Mouse (Mus musculus) heart, postnatal 0 days (tissue): ENCODE data around the gene Car10. TPM values are rescaled to one million over a fixed set of nuclear protein-coding genes. Genes with fewer than 3 reads are reported as not detected.

Source experiments
- ATAC-seq: fragments of 200-750 bp; cut with Nextera tagmentation; 2 replicates; pipeline ENCODE4 v1.8.0; 2017; ENCODE audit warnings: low read depth, moderate number of reproducible peaks, moderate library complexity; ENCODE audit not compliant: insufficient read depth
- DNase-seq: peaks from one replicate; pipeline ENCODE4 v3.0.0-alpha.2; 2016; ENCODE audit warnings: low spot score
- H3K27ac ChIP-seq: fragments of 300-500 bp; sonication (generic); 2 replicates; pipeline ENCODE4 v1.5.1; 2014; ENCODE audit warnings: low read depth, mild to moderate bottlenecking
- H3K27me3 ChIP-seq: fragments of 300-500 bp; sonication (generic); 2 replicates; pipeline ENCODE4 v1.6.1; 2014; ENCODE audit warnings: low read length, mixed read lengths; ENCODE audit not compliant: control insufficient read depth, insufficient read depth
- H3K36me3 ChIP-seq: fragments of 300-500 bp; sonication (generic); replicated peaks from 2 replicates; pipeline ENCODE4 v1.6.1; 2014; ENCODE audit warnings: low read length, mixed read lengths; ENCODE audit not compliant: control insufficient read depth, insufficient read depth
- H3K4me1 ChIP-seq: fragments of 300-500 bp; sonication (generic); 2 replicates; pipeline ENCODE4 v1.6.1; 2014; ENCODE audit warnings: antibody characterized with exemption; ENCODE audit not compliant: control insufficient read depth, insufficient read depth
- H3K4me2 ChIP-seq: fragments of 300-500 bp; sonication (generic); 2 replicates; pipeline ENCODE4 v1.6.1; 2014; ENCODE audit warnings: low read depth, mild to moderate bottlenecking, low read length, moderate library complexity
- H3K4me3 ChIP-seq: fragments of 300-500 bp; sonication (generic); 2 replicates; pipeline ENCODE4 v1.5.1; 2014; ENCODE audit warnings: low read depth, low read length
- H3K9ac ChIP-seq: fragments of 300-500 bp; sonication (generic); replicated peaks from 2 replicates; pipeline ENCODE4 v1.6.1; 2014; ENCODE audit warnings: low read depth, low read length, mixed read lengths
- H3K9me3 ChIP-seq: fragments of 300-500 bp; sonication (generic); replicated peaks from 2 replicates; pipeline ENCODE4 v1.6.1; 2016; ENCODE audit warnings: low read length; ENCODE audit not compliant: control insufficient read depth
- CTCF ChIP-seq: IDR thresholded peaks from 2 replicates; pipeline ENCODE4 v1.5.1; 2016; ENCODE audit warnings: antibody characterized with exemption, control low read depth, low read depth
- EP300 ChIP-seq: IDR thresholded peaks from 2 replicates; pipeline ENCODE4 v1.6.1; 2016; ENCODE audit warnings: antibody characterized with exemption, low read depth
- WGBS: fragments of 180-500 bp; shearing (Covaris S2); extraction: QIAGEN DNeasy Blood & Tissue Kit; methylation state at CpG from one replicate; pipeline ENCODE4 v1.1.7; 2014; 5-methylcytosine and 5-hydroxymethylcytosine counted together
- polyA plus RNA-seq: library from polyadenylated mRNA; unstranded; fragments of >200 nt; fragmentation: Nextera tagmentation; extraction: Ambion mirVana; gene quantifications from 2 replicates; pipeline ENCODE4 v1.2.1, GENCODE M21; 2015
- total RNA-seq: library from RNA; depleted of rRNA; stranded (reverse); fragments of >200 nt; gene quantifications from 2 replicates; pipeline ENCODE4 v1.2.3, GENCODE M21; 2014; ENCODE audit warnings: low replicate concordance

Car10 gene
- total and polyA plus RNA-seq, 2 experiments from 2014 or later = not detected

DNA sequence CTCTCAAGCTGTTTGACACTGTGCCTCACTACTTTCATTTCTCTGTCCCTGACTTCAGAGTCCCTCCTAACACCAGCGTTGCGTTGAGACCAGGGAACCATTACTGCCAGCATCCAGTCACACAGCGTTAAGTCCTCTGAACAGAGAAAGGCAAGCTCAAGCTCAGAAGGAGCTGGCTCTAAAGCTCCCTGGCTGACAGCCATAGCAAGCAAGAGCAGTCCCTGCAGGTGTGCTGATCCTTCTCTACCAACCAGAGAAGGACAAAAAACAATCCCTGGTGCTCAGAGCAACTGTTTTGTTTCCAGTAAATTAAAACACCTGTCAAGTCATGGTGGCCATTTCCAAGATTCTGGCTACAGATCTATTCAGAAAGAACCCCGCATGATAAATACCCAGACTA, 514.2 kb downstream of the Car10 start:
- WGBS = 77% methylated on average over 4 of the region's 4 CpGs
- DNase-seq (no peak), ATAC-seq (no peak)
- H3K9ac ChIP-seq = no peak overlapping the region
- no peak overlapping the region for H3K27ac ChIP-seq
- no peak overlapping the region for H3K4me3 ChIP-seq
- H3K36me3 ChIP-seq = no peaks in the 10 kb centered on the region
- H3K4me2 ChIP-seq = no peak overlapping the region
- H3K4me1 ChIP-seq = no peaks in the 10 kb centered on the region
- H3K27me3 ChIP-seq = no peaks in the 10 kb centered on the region
- no peak for TF ChIP-seq CTCF
- no peak for TF ChIP-seq EP300
- H3K9me3 ChIP-seq = no peaks in the 10 kb centered on the region

DNA sequence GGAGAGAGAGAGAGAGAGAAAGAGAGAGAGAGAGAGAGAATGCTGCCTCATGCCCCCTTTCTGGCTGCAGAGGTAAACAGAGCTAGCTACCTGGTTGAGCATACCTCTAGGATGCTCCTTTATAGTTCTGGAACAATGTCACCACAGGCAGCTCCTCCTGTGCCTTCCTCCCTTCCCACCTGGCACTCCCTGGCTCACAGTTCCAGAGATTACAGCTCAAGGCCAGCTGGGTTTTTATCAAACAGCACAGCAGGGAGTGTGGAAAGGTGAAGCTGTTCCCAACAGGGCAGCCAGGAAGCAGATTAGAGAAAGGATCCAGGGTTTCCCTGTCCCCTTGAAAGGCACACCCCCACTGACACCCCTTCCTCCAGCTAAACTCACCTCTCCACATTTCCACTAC, 517.0 kb downstream of the Car10 start:
- no peaks in the 10 kb centered on the region for H3K27me3 ChIP-seq
- H3K9ac ChIP-seq = no peak overlapping the region
- H3K9me3 ChIP-seq = no peaks in the 10 kb centered on the region
- no peaks in the 10 kb centered on the region for H3K4me1 ChIP-seq
- no peak for TF ChIP-seq EP300
- TF ChIP-seq CTCF = no peak
- DNase-seq (no peak), ATAC-seq (no peak)
- H3K36me3 ChIP-seq = no peaks in the 10 kb centered on the region
- H3K4me2 ChIP-seq = no peak overlapping the region
- H3K27ac ChIP-seq = no peak overlapping the region
- H3K4me3 ChIP-seq = no peak overlapping the region

DNA sequence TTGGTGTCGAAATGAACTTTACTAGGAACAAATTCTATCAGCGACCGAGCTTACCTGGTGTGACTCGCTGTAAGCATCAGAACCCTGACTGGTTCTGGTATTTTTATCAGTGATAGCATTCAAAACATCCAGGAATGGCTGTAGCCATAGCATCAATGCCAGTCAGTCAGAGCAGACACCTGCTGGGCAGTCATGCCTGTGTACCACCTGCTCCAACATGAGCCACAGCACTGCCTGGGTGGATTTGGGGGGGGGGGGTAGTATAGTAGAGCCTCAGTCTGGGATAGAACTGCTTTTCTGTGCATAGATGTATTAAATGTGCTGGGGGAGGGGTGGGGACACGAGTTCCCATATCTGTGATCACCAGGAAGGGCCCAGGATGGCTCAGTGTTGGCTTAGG, 525.8 kb downstream of the Car10 start:
- 69% methylated on average over 5 of the region's 5 CpGs for WGBS
- Histone ChIP-seq H3K9ac (no peak overlapping the region), H3K36me3 (no peaks in the 10 kb centered on the region), H3K27ac (no peak overlapping the region), H3K4me1 (no peaks in the 10 kb centered on the region), H3K4me2 (no peak overlapping the region), H3K9me3 (no peaks in the 10 kb centered on the region), H3K4me3 (no peak overlapping the region), H3K27me3 (no peaks in the 10 kb centered on the region)
- TF ChIP-seq EP300 (no peak), CTCF (no peak)
- DNase-seq (no peak), ATAC-seq (no peak)

DNA sequence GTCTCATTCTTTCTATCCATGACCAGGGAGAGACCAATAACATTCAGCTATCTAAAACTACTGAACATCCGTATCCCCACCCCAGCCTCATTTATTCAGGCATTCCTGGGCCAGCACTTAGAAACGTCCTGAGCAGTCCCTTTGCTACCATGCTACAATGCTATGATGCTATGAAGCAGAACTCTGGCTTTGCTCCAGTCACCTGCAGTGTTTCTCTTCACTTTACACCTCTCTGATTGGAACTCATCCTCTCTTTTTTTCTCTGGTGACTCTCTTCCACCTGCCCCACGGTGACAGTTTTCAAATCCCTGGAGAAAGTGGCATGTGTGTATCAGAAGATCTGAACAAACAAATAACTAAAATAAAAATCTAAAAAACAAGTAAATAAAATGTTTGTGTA, 541.6 kb downstream of the Car10 start:
- H3K9me3 ChIP-seq = no peaks in the 10 kb centered on the region
- no peak overlapping the region for H3K27ac ChIP-seq
- no peak overlapping the region for H3K4me2 ChIP-seq
- 34% methylated on average over 3 of the region's 3 CpGs for WGBS
- H3K4me1 ChIP-seq = peaks cover 8% of the 10 kb centered on the region
- TF ChIP-seq CTCF (no peak), EP300 (no peak)
- H3K27me3 ChIP-seq = no peaks in the 10 kb centered on the region
- no peak for ATAC-seq
- no peak overlapping the region for H3K4me3 ChIP-seq
- DNase-seq = no peak
- H3K36me3 ChIP-seq = no peaks in the 10 kb centered on the region
- no peak overlapping the region for H3K9ac ChIP-seq

DNA sequence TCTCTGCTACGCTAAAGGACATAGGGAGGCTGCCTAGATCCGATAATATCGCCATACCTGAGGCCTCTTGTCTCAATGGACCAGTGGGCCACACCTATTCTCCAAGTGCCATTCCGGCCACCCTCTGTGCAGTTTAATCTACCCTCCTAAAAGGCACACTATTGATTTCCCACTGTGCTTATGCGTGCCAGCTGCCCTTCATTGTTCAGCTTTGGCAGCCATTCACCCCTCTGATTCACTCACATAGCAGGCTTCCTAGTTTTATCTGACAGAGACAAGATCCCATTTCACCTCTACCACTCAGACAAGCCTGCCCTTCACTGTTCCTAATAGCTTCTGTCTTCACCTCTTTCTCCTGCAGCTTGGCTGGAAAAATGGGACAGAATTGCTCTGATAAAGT, 543.1 kb downstream of the Car10 start:
- H3K27me3 ChIP-seq = no peaks in the 10 kb centered on the region
- no peaks in the 10 kb centered on the region for H3K36me3 ChIP-seq
- DNase-seq (no peak), ATAC-seq (no peak)
- no peak overlapping the region for H3K4me2 ChIP-seq
- no peak overlapping the region for H3K9ac ChIP-seq
- no peak overlapping the region for H3K4me3 ChIP-seq
- peaks cover 8% of the 10 kb centered on the region for H3K4me1 ChIP-seq
- no peak overlapping the region for H3K27ac ChIP-seq
- no peak for TF ChIP-seq CTCF
- TF ChIP-seq EP300 = no peak
- H3K9me3 ChIP-seq = no peaks in the 10 kb centered on the region
- 44% methylated on average over 5 of the region's 5 CpGs for WGBS

DNA sequence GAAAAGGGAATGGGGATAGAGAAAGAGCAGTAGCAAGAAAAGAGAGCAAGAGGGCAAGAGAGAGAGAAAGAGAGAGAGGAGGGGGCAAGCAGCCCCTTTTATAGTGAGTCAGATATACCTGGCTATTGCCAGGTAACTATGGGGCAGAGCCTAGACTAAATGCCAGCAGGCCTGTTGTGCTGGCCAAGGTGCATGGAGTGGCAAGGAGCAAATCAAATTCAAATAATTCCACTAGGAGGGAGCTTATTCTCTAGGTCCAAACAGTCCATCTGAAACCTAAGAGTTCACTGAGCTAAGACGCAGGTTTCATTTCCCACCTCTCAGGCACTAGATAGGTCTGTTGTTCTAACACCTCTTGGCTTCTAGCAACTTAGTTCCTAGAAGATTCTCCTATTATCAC, 544.5 kb downstream of the Car10 start:
- no peak for TF ChIP-seq EP300
- no peak for TF ChIP-seq CTCF
- DNase-seq (no peak), ATAC-seq (no peak)
- peaks cover 8% of the 10 kb centered on the region for H3K4me1 ChIP-seq
- H3K27ac ChIP-seq = no peak overlapping the region
- no peaks in the 10 kb centered on the region for H3K9me3 ChIP-seq
- H3K36me3 ChIP-seq = no peaks in the 10 kb centered on the region
- no peaks in the 10 kb centered on the region for H3K27me3 ChIP-seq
- 83% methylated on average over 1 of the region's 1 CpGs for WGBS
- no peak overlapping the region for H3K4me2 ChIP-seq
- no peak overlapping the region for H3K9ac ChIP-seq
- no peak overlapping the region for H3K4me3 ChIP-seq
